Mouse (Mus musculus): ENCODE measurements around the gene Casp7.

Gene Casp7

DNA sequence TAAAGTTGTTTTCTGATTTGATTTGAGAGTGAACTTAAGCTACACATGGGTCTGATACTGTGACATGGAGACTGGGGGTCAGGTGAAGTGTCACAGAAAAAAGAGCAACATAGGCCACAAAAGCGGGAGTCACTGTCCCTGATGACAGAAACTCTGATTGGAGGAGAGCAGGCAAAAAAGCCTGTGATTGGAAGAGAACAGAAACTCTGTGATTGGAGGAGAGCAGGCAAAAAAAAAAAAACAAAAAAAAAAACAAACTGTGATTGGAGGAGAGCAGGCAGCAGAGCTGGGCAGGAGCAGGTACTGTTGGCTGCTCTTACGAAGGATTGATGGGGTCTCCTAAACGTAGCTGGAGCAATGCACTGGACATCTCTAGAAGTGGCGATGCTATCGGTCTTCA is 11.4 kb upstream of the Casp7 start:
- peak; percentile 58 for DNase-seq (ENCODE audit: low read depth, low spot score)

DNA sequence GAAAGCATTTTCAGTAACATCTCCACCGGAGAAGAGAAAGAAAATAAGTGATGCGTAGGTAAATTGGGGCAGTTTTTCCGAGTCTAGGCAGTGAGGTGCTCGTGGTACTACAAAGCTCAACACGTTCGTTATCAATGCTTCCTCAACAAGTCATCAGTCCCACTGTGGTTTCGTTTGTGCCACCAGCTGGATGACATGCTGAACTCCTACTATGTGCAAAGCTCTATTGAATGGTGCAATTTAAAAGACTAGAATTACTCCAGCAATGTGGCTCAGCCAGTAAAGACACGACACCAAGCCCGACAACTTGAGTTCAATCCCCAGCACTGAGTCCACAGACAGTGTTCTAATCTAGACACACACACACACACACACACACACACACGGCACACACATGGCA is 10.8 kb upstream of the Casp7 start:
- no peak for DNase-seq (ENCODE audit: low read depth, low spot score)

- no peak for DNase-seq (ENCODE audit: low read depth, low spot score)
These were observed 9.1 kb upstream of the Casp7 start for GRCm38 (mm10) chr19:56387726-56388302.

GRCm38 (mm10) chr19:56389176-56389575 is 7.8 kb upstream of the Casp7 start:
- DNase-seq (ENCODE audit: low read depth, low spot score), result no peak

DNA sequence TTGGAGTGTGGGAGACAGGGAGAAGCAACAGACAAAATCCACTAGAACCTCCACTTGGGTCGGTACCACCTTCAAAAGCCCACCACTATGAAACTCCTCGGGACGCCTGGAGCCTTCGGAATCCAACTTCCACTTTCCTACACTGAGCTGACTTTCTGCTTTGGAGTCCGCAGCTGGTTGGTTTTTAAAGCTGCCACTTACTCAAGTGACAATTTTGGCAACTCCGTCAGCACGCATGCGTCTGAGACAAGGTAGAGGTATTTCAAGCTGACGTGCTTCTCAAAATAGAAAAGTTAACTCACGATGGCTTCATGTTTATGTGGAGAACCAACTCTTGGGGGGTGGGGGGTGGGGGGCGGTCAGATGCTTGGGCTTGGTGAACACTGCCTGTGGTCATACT is 7.0 kb upstream of the Casp7 start, which contains the start of gene Nrap:
Nrap (minus strand) TSS at position 159 of the 400 bp plus-strand sequence.
- no peak for DNase-seq (ENCODE audit: low read depth, low spot score)

DNA sequence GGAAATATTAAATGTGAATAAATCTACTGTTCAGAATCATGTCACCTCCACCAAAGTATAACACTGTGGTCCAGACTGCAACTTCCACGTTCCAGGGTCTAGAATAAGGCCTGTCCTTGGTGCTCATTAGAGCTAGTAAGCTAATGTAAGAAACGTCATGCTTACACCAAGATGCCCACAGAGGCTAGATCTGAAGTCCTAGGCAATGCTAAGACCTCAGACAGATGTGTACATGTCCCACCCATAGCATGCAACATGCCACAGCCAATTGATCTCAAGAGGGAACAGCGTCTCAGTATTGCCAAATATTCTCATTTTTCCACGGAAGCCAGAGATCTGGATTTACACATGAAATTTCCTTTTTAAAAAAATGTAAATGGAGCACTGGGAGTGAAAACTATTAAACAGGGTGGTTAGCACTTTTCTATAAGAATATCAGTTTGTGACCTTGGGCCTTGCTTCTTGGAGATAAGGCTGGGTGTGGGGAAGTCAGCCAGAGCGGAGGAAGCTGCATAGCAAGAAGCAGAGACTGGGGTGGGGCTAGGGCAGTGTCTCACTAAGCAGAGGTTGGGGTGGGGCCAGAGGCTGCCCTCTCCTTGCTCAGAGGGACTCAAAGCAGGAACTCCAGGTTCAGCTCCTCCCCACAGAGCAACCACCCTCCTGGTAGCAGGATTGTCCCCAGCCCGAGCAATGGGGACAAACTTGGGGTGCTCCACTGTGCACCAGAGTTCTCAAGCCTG is 5.5 kb upstream of the Casp7 start:
- DNase-seq (ENCODE audit: low read depth, low spot score), result peak; percentile 44

GRCm38 (mm10) chr19:56393311-56393866 is 3.5 kb upstream of the Casp7 start:
- DNase-seq (ENCODE audit: low read depth, low spot score), result no peak

- DNase-seq (ENCODE audit: low read depth, low spot score), result peak; percentile 29
These were observed 1.6 kb upstream of the Casp7 start for GRCm38 (mm10) chr19:56395183-56395935.

GRCm38 (mm10) chr19:56396227-56396626 is 702 bp upstream of the Casp7 start:
- no peak for DNase-seq (ENCODE audit: low read depth, low spot score)

DNA sequence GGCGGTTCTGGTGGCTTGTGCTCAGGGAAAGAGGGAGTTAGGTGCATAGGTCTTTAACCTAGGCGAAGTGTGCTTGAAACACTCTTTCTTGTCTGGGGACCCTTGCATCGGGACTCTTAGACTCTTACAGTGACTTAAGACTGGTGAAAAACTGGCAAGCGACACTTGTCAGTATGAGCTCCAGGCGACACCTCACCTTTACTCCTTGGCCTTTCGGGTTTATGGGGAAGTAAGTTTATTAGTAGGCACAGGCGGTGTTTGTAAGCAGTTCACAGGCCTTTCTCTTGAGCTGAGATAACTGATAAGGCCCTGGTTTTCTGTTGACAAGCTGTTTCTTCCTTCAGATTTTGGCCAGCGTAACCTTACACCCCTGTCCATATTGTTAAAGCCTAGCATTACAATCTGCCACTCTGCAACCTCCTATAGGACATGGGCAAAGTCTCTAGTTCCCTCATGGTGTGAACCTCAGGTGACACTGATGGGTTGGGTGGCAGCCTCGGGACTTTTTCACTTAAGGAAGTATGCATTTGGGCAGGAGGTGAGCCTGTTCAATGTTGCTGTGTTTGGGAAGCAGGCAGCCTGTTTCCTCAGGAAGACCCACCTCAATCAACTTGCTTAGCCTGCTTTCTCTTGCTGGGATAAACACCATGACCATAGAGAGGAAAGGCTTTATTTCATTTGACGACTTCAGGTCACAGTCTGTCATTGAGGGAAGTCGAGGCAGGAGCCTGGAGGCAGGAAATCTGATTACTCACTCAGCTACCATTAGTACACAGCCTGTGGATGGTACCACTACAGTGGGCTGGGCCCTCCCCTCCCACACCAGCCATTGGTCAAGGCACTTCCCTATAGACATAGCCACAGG is 966 bp downstream of the Casp7 start:
- no peak for DNase-seq (ENCODE audit: low read depth, low spot score)

DNA sequence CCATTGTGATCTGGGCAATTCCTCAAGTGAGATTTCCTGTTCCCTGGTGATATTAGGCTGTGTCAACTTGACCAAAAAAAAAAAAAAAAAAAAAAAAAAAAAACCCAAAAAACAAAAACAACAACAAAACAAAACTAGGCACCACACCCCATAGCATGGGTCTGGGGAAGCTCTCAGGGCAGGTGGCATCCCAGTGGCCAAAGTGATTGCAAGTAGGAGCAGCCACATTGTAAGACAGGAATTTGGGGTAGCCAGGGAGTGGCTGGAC is 1.5 kb downstream of the Casp7 start:
- no peak for DNase-seq (ENCODE audit: low read depth, low spot score)

DNA sequence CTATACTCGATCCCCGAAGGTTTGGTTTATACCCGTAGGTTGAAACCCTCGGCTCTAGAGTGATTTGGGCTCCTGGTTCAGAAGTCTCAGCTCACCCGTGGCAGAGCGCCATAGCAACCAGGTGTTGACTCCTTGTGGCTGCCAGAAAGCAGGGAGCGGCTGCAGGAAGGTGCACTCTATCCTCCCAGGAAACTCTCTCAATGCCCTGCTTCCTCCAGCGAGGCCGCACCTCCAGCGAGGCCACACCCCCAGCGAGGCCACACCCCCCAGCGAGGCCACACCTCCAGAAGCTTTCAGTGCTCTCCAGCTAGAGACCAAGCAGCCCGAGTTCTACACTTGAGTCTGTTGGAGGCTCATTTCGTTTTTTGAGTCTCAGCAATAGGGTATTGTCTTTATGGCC is 3.3 kb downstream of the Casp7 start:
- DNase-seq (ENCODE audit: low read depth, low spot score), result peak; percentile 93

DNA sequence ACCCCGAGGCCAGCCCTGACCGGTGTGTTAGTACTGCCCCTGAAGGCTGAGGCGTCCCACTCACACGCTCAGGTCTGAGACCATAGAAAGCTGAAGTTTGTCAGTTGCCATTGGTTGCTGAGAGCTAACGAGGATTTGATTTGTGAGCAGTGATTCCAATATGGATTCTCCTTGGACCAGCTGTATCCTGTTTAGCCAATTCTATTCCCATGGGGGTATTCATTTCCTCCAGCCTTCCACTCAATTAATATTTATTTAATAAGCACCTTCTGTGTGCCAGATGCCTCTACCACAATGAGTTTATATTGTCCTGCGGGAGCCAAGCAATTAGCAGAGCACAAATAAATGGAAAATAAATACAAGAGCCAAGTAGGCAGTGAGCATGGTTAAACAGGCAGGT is 4.9 kb downstream of the Casp7 start:
- DNase-seq (ENCODE audit: low read depth, low spot score), result no peak

DNA sequence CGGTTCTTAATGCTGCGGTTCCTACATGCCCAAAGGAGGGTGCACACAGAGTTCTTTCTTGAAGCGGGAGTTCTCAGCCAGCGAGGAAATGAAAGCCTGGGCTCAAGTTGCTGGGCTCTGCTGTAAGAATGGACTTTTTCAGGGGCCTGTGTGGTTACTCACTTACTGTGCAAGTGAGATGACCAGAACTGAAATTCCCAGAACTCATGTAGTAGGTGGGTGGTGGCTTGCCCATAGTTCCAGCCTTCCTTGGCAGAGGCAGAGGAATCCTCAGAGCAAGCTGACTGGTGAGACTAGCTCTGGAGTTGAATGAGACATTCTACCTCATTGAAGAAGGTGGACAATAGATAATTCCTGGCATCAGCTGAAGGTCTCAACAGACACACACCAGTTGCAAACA is 8.9 kb downstream of the Casp7 start:
- DNase-seq (ENCODE audit: low read depth, low spot score), result no peak

- no peak for DNase-seq (ENCODE audit: low read depth, low spot score)
These were observed 9.7 kb downstream of the Casp7 start for GRCm38 (mm10) chr19:56406581-56406980.

GRCm38 (mm10) chr19:56409884-56410283 is 13.0 kb downstream of the Casp7 start:
- DNase-seq (ENCODE audit: low read depth, low spot score), result peak; percentile 54

- DNase-seq (ENCODE audit: low read depth, low spot score), result no peak
These were observed 21.5 kb downstream of the Casp7 start for GRCm38 (mm10) chr19:56418404-56418803.

DNA sequence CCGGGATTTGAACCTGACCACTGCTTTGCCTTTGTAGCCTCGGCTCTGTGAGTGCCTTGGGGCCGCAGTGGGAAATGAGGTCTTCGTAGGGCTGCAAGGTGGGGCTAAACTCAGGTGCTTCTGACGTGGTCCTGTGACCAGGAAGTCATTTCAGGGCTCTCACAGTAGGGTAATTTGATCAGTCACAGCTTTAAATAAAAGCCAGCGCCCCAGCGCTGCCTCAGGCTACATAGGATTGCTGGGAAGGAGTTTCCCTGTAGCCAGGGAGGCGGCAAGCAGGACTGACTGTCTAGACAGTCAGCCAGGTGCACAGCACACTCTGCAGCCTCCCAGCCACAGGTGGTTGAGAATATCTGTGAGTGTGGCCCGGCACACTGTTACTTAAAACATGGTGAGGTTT is 22.5 kb downstream of the Casp7 start:
- peak; percentile 89 for DNase-seq (ENCODE audit: low read depth, low spot score)

GRCm38 (mm10) chr19:56420345-56420744 is 23.4 kb downstream of the Casp7 start:
- DNase-seq (ENCODE audit: low read depth, low spot score), result no peak

GRCm38 (mm10) chr19:56422476-56423338 is 25.8 kb downstream of the Casp7 start:
- peak; percentile 88 for DNase-seq (ENCODE audit: low read depth, low spot score)

- DNase-seq (ENCODE audit: low read depth, low spot score), result no peak
These were observed 26.4 kb downstream of the Casp7 start for GRCm38 (mm10) chr19:56423370-56423769.

Measured in ZHBTc4 (cell line).